Mouse (Mus musculus): ENCODE results near the gene Fam228a.
"Not testable (repeated sequence)": the region's sequence is repeated elsewhere in the genome, so short reads cannot be mapped to it uniquely, and the experiment has no call there.

The Fam228a gene

DNA sequence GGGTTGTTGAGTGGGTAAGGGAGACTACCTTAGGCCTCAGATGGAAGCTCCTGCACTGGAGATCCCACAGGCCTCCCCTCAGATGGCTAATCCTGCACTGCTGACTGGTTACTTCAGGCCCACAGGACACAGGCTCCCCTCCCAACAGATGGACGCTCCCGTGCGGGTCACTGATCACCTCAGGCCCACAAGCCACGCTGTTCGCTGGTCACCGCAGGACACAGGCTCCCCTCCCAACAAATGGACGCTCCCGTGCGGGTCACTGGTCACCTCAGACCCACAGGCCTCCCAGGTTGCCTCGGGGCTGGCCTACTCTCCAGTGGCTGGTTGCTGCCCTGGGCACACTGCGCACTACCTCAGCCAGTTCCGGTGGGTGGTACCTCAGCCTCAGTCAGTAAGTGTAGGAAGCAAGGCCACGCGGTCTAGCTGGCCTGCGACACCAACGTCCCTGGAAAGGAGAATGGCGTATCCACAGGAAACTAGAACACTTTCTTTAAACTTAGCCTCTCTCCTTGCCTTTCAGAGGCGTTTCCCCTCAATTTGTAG, at the start of gene Fam228a:
Gene Fam228a, minus strand, starts transcription at position 400 of the 546 bp plus-strand sequence.
- no peak for DNase-seq (ENCODE audit: low spot score)

DNA sequence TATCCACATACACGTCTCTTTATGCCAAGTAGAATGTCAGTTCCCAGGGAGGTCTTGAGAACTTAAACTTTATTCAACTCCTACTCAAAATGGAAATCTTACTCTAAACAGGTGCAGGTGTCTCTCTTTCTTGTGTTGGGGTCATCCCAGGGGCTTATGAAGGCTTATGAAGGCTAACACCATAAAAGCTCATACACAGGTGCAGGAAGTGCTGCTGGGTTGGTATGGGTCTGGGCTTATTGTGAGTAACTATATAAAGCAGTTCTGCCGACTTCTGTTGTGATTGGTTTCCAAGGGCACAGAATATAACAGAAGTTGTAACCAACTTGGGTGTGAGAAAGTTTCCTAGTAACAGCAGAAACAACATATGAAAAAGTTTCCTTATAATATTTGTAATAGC, 46.2 kb upstream of the Fam228a start:
- no peak for DNase-seq (ENCODE audit: low spot score)

DNA sequence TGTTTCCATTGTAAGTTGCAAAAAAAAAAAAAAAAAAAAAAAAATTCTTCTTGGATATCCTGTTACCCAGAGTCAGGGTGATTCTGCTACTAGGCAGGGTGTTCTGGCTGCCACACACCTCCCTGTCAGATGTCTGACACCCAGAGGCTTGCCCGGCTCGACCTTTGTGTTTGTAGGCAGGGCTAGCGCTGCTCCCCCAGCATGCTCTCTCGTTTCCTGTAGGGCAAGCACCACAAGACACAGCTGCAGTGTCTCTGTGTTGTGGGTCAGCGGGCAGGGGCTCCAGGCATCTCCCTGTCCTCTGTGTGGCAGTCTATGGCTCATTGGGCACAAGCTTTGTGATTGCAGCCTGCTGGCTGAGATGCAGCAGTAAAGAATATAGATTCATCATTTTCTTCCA, 45.4 kb upstream of the Fam228a start:
- DNase-seq (ENCODE audit: low spot score) = no peak

DNA sequence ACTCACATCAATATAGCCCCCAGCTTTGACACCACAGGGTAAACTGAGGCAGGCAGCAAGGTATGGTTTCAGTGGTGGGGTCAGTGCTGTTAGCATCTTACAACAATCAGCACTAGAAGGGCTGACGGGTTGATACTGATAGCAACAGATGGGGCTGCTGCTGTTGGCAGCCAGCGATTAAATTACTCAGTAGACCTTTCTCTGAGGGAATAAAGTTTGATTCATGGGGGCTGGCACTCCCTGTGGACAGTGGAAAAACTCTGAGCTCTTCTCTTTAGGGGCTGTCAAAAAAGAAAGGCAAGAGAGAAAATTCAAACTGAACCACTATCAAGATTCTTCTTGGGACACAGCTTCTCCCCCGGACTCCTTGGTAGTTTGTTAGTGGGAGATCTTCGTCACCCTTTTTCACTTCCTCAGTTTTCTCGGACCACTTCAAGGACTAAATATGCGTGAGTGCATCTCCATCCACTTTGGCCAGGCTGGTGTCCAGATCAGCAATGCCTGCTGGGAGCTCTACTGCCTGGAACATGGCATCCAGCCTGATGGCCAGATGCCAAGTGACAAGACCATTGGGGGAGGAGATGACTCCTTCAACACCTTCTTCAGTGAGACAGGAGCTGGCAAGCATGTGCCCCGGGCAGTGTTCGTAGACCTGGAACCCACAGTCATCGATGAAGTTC, 43.6 kb upstream of the Fam228a start:
- not testable (repeated sequence) for DNase-seq (ENCODE audit: low spot score)

DNA sequence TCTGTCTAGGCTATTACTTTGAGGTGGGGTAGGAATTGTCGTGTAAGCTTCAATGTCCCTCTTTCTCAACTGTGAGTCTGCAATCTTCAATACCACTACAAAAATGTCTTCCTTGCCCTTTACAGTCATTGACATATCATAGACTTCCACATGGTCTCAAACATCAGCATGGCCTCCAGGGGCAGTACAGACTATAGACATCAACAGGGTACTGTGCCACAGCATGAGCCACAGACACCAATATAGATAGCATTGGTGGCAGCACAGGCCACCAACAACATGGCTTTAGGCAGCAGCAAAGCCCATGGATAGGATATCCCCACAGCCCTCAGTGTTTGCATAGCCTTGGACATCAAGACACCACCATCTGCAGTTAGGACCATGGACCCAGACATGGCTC, 43.0 kb upstream of the Fam228a start:
- DNase-seq (ENCODE audit: low spot score) = no peak

DNA sequence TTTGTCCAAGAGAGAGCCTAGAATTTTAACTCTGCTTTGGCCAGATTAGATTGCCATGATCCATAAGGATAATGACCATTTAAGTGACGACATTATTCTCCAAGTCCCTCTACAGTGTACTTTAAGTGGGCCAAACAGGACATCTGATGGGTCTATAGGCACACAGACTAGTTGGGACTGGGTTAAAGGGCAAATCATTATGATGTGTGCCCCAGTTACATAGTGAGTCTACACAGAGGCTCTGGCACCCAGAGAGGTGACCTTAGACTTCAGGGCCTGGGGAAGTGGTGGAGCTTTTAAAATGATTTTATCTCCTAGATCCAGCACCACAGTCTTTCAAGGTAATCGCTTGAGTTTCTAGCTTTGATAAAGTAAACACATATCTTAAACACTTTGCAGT, 42.0 kb upstream of the Fam228a start:
- no peak for DNase-seq (ENCODE audit: low spot score)

DNA sequence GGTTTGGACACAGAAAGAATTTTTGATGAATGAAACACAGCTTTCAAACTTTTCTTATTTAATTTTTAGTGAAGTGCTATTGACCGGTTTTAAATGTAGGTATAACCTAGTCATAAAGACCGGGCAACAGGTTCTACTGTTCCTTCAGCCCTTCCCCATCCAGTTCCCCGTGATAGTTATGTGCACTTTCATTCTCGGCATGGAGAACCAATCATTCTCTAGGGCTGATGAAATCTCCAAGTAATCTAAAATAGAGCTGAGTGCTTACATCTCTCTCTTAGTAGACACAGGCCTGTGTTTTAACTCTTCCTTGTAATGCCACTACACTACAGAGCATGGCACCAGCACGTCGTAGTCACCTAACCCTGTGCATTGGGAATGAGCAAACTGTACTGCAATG, 39.5 kb upstream of the Fam228a start:
- DNase-seq (ENCODE audit: low spot score) = no peak

DNA sequence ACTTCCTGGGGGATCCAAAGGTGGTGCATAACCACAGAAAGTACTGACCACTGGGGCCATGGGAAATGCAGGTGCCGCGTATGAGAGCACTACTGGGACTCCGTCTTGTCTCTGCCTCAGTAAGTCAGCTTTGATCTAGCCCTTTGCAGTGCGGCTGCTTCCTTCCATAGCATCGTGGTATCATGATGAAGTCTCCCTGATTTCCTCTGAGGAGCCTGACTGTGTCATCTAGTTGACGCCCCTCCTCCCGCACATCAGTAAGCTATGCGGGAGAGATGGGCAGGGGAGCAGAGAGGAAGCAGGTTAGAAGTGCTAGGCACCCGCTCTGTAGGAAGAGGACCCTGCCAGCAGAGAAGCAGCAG, 37.3 kb upstream of the Fam228a start:
- no peak for DNase-seq (ENCODE audit: low spot score)

DNA sequence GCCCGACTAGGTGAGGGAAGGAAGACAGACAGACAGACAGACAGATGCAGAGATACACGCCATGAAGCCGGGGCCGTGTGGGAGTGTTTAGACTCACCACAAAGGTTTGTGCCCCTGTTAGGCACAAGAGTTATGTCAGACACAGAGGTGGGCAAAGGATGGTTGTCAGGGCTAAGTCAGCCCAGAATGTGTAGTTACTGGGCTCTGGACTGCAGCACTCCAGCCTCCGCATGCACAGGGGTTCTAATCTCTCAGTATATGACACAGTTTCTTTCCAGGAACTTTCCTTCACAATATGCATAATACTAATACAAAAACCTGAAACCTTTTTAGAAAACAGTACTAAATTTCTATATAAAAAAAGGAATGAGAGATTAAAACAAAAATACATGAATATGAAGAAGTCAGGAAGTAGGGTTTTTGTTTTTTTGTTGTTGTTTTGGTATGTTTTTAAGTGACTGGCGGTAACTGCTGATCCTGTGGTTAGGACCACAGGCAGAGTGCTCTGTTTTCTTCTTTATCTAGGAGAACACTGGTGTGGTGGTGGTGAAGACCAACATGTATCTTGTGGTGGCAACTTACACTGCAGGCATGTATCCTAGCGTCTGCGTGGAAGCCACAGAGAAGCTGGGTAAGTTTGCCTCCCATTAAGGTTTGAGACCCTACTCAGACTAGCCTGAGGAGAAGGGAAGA, 36.8 kb upstream of the Fam228a start:
- peak; percentile 32 for DNase-seq (ENCODE audit: low spot score)

DNA sequence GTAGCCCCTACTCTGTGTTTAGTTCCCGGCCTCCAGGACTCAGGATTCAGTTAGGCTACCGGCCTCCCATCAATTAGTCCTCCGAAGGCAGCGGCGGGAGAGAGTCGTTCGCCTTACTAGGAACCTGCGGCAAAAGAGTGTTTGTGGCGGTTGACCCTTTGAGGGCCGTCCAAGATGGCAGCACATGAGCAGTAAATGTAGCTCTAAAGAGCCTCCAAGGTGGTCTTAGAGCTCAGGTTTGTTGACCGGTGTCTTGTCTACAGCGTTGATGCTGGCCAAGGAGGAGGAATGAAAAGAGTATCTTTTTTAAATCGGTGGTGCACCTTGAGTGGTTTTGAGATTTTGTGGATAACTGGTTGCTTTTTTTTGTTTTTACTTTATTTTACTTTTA, 31.1 kb upstream of the Fam228a start:
- no peak for DNase-seq (ENCODE audit: low spot score)

DNA sequence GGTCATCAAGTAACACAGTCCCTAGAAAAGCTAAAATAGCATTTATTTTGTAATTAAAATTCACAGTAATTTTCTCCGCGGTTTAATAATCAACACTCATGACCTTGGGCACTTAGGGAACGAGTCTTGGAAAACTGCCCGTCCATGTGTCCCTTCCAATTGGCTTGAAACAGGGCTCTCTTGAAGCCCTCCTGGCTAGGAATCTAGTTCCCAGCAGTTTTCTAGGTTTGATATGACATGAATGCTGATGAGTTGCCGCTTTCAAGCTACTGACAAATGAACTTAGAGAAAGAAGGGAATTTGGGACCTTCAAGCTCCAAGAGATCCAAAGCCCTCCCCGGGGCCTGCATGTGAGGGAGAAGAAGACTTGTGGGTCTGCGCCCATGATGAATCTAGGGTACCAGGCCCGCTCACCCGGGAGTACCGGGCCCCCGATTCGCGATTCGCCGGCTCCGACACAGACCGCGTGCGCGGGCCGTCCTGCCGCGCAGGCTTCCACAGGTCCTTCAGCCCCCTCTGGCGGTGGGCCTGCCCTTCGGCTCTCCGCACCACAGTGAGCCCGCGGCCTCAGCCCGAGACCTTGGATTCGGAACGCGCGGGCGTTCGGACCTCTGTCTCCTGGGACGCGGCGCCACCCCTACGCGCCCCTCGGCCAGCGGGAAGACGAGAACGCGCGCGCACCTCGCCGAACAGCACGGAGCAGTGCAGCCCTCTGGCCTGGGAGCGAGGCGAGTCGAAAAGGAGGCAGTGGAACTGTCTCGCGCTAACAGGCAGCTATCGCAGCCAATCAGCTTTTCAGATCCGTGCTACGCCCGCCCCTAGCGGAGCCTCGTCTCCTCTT, 30.5 kb upstream of the Fam228a start, which contains the start of the genes Pfn4 and Fam228b:
Gene Pfn4, plus strand, starts transcription at position 531 of the 841 bp plus-strand sequence.
Gene Fam228b, minus strand, starts transcription at position 776 of the 841 bp plus-strand sequence.
- peak; percentile 89 for DNase-seq (ENCODE audit: low spot score)

DNA sequence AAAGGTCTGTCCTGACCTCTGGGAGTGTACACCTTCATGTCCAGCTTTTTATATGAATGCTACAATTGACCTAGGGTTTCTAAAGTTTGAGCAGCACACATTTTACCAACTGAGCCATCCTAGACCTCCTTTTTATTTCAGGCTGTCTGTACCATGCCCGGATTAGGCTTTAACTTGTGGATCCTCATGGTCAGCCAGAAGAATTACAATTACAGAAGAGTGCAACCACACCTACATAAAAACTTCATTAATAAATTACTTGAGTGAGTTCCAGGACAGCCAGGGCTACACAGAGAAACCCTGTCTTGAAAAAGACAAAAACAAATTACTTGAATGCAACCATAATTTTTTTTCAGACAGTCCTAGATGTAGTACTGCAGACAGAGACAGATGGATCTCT, 18.8 kb upstream of the Fam228a start:
- no peak for DNase-seq (ENCODE audit: low spot score)

DNA sequence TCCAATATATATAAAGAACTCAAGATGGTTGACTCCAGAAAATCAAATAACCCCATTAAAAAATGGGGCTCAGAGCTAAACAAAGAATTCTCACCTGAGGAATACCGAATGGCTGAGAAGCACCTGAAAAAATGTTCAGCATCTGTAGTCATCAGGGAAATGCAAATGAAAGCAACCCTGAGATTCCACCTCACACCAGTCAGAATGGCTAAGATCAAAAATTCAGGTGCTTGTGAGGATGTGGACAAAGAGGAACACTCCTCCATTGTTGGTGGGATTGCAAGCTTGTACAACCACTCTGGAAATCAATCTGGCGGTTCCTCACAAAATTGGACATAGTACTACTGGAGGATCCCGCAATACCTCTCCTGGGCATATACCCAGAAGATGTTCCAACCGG, 16.2 kb upstream of the Fam228a start:
- DNase-seq (ENCODE audit: low spot score) = not testable (repeated sequence)

DNA sequence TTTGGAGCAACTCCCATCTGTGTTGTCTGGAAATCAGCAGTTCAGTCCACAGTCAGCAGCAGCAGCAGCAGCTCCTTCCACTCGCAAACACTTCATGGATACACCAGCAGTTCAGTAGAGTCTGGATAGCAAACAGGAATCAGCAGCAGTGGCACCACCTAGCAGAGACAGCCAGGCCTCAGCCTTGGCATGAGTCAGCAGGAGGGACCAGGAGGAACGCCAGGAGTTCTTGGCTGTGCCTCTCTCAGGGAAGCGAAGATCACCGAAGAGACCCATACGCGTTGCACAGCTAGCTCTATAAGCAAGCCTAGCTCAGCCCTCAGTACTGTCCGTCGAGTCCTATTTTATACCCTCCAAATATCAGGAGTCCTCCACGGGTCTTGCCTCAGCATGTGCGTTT, 6.3 kb upstream of the Fam228a start:
- no peak for DNase-seq (ENCODE audit: low spot score)

DNA sequence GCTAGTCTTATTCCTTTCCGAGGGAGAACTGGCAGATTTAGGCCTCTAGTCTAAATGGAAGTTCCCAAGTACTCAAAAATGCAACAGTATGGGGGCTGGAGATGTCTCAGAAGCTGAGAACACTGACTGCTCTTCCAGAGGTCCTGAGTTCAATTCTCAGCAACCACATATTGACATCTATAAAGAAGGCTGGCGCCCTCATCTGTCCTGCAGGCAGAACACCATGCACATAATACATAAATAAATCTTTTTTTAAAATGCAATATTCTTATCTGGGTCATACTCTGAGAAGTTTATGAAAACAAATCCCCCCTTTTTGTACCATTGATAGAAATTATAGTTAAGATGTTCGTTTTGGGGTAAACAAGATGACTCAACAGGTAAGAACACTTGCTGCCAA, 4.0 kb upstream of the Fam228a start:
- DNase-seq (ENCODE audit: low spot score) = no peak

DNA sequence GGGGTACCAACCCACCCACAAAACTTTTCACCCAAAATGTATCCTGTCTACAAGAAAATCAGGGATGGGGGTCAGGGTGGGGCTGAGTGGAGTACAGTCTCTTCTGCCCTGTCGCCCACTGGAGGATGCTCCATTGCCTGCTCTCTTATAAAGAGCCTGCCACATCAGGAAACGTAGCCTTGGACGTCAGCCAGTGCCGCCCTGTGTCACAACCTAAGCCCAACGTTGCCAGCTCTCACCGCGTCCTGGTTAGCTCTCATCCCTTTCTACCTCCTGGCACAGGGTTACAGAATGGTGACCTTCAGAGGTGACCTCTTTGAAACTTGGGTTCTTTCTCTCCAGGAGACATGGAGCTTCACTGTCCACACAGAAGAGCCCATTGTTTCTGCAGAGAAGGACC, 2.6 kb upstream of the Fam228a start:
- DNase-seq (ENCODE audit: low spot score) = no peak

DNA sequence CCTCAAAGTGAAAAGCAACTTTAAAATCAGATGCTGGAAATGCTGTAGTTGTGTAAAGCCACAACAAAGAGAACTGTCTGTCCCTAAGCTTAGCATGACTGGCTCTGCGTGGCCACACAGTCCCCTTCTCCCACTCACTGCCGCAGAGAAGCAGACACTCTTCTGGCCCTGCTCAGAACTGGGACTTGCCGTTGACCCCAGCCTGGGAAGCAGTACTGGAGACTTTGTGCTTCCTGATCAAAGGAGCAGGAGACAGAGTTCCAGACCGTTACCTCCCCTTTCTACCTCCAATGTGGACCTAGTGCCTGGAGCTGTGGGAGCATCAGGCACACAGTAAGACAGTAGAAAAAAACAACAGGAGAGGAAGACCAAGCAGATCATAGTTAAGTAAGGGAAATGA, 5.9 kb downstream of the Fam228a start:
- no peak for DNase-seq (ENCODE audit: low spot score)

DNA sequence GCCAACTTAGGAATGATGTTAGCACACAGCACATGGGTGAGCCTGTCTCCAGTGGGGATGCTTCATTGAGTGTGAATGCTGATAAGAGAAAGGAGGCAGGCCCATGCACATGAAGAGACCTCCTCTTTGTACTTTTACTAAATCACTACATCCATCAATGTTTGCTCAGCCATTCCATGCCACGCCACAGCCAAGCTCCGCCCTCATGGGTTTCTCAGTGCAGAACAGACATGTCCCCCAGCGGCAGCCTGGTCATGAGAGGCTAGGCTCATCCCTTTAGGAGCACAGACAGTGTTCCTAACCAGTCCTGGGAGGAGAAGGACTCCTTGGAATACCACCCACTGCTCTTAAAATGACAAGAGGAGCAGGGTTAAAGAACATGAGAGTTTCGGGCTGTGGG, 6.6 kb downstream of the Fam228a start:
- DNase-seq (ENCODE audit: low spot score) = no peak

DNA sequence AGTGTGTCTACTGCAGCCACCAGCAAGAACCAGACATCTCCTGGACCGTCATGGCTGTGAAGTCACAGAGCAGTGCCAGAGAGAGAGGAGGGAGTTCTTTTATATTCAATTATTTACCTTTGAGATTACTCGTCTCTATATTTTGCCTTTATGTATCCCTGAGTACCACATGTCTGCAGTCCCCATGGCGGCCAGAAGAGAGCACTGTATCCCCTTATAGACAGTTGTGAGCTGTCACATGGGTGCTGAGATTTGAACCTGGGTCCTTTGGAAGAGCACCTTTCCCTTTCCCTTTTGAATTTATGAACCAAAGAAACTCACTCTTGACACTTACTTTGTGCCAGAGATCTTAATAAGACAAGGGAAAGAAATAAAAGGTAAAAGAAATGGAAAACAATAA, 9.1 kb downstream of the Fam228a start:
- no peak for DNase-seq (ENCODE audit: low spot score)

DNA sequence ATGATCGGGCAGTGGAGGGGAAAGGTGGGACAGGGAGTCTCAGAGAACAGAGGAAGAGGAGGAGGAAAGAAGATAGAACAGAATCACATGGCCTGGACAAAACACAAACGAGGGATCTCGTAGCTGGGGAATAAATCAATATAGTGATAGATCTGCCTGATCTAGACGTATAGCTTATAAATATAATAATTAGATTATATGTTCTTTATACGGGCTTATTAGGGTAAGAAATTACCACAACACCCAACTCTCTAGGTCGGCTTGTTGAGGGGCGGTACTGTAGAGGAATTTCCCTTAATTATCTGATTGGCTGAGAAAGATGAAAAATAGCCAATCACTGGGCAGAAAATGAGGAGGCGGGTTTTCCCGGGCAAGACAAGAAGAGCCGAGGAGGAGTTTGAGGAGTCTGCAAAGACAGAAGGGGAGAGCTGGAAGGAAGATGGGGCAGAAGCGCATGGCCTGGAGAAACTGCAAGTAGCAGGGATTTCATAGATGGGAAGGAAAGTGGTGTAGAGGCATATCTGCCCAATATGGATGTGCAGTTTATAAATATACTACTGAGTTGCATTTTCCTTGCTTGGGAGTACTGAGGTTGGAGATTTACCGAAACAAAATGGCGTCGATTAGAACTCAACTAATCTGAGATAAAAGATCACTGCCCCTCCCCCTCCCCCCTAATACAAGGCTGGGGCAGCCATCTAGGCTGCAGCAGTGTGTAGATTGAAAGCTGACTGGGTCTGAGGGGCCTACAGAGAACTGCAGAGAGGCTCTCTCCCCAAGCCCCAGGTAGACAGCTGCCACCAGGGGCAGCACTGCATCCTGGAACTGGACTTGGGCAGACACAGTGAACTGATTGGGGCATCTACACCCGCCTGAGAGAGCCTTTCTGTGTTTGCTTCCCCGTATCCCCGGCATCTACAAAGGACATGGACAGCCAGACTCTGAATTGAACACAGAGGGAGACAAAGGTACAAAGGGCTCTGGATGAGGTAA, 18.2 kb downstream of the Fam228a start:
- DNase-seq (ENCODE audit: low spot score) = peak; percentile 81

DNA sequence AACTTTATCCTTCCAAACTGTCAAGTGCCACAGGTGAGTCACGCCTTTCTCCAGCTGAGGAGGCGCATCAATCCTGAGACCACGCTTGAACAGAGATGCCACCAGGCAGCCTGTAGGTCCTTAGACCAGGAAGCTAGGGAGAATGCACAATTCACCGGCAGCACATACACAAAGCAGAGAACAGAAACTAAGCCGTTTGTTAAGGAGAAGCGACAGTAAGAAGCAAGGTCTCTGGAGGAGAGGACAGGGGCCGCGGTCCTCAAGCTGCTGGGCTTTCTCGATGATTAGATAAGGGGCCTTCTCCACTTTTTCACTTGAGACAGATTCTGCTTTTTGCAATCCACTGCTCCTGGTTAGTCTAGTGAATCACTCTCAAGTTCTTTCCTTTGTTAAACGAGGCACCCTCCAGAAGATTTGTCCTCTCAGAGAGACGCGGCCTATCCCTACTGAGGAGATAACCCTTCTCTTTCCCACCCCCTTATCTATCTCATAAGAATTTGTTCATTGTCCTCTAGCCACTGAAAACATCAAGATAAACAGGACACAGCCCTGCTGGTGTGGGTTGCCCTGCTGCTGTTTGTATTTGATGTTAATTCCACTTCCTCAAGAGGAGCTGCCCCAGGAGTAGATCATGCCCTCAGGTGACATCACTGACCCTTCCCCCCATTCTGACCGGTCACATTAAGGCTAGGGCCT, 19.0 kb downstream of the Fam228a start:
- peak; percentile 20 for DNase-seq (ENCODE audit: low spot score)
